Mouse (Mus musculus) retina, embryonic 14.5 days (tissue): ENCODE measurements at regions not wholly inside any gene's neighbourhood (a gene's known extent, or its start where the extent isn't known, plus 50 kb on each side); places are given as distances from the start of the nearest gene placed in this dataset.

Experiments
- DNase-seq: peaks from one replicate; pipeline ENCODE4 v3.0.0-alpha.2; 2015; ENCODE audit warnings: low spot score

DNA sequence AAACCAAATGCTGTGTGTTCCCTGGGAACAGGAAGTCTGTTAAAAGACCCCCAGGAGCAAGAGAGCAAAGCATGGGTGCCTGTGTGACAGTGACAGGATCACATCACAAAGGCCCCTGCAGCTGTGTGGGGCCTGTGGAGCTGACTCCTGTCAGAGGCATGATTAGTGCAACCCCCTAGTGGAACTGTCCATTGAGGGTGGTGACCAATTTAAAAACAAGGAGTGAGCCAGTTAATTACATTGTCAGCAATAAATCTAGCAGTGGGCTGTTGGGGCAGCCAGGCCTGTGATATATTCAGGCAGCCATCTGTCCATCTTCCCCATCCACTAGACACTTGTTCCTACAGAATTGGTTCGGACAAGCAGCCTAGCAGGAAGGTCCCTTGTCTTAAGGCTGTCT is 121.8 kb upstream of the Cxxc4 start:
- DNase-seq = peak; percentile 50

DNA sequence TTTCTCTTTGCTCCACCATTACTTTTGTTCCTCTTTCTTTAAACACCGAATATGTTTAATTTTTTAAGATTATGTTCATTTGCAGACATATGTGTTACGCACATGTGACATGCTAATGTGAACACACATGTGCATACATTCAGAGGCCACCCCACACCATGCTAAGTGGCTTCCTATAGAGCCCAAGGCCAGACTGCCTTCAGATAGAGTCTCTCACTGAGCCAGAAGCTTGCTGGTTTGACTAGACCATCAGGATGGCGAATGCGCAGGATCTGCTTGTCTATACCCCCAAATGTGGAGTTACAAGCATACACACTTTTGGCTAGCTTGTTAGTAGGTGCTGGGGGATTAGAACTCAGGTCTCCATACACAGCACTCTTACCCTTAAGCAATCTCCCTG is 121.3 kb upstream of the Cxxc4 start:
- no peak for DNase-seq

DNA sequence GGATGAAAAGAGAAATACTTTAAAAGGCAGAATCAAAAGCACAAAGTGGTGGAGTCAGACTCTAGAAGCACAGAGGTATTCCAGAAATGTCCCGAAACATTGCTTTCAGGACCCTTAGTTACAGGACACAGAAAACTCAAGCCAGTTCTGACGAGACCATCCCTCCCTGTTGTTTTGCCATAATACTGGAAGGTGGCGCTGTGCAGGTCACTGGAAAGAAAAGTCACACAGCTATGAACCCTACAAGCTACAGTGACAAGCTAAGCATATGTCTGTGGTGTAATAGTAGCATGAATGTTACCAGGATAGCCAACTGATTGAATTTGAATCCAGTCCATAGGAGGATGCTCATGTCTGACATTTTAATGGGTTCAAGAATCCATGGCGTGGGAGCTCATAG is 117.4 kb upstream of the Cxxc4 start:
- no peak for DNase-seq

DNA sequence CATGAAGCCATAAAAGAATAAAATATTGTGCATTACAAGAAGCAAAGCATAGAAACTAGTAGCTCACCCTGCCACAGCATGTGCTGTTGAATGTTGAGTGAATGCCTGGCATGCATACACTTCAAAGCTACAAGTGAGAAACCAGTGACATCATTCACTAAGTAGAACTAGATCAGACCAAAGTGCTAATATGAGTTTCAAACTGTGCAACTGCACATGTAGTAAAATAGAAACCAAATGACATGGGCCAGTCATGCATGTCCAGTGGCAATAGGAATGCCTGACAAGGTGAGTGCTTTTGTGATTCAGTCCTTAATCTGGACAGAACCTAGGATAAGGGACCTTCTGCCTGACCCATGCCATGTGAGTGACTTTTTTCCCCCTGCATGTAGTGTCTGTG is 111.3 kb upstream of the Cxxc4 start:
- DNase-seq = no peak

DNA sequence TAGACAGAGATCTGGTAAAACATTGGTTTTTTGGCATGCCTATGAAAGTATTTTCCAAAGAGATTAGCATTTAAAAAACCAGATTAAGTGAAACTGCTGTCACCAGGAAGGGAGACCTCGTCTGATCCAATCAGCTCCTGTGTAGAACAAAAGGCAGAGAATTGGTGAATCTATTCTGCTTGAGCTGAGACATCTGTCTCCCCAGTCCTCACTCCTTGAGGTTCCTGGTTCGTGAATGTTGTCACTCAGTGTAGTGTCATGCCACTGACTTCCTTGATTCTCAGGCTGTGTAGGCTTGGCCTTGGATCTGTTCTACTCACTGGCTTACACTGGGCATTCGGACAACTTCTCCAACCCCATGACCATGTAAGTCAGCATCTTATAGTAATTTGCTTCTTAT is 105.9 kb upstream of the Cxxc4 start:
- DNase-seq = no peak

DNA sequence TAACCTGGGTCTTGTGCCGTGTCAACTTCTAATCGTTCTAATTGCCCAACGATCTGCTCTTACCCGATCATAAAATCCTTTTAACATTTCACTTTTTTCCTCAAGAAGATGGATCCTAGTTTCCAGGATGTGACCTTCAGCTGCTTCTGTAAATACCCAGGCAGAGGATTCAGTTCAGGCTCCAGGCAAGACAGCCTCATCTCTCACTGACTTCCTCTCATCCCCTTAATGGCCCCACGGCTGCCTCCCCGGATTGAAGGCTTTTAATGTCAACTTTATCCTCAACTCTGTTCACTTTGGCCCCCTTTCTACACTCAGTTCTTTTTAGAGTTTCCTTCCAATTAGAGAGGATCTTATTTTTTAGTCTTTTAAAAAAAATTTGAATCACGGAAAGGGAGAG is 91.0 kb upstream of the Cxxc4 start:
- DNase-seq = no peak

DNA sequence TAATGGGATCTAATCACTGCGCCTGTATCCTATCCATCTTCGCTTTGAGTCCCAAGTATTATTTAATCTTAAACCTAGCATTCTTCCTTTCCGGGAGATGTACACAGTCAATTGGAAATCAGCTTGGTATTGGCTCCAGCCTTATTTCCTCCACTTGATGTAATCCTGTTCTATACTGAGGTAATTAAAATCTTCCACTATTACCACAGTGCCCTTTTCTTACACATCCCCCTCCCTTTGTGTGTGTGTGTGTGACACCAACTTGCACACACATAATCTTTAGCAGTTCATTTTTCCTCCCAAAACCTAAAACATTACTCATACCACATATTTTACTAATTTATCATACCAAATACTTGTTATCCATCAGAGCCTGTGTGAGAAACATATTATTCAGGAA is 90.3 kb upstream of the Cxxc4 start:
- no peak for DNase-seq

DNA sequence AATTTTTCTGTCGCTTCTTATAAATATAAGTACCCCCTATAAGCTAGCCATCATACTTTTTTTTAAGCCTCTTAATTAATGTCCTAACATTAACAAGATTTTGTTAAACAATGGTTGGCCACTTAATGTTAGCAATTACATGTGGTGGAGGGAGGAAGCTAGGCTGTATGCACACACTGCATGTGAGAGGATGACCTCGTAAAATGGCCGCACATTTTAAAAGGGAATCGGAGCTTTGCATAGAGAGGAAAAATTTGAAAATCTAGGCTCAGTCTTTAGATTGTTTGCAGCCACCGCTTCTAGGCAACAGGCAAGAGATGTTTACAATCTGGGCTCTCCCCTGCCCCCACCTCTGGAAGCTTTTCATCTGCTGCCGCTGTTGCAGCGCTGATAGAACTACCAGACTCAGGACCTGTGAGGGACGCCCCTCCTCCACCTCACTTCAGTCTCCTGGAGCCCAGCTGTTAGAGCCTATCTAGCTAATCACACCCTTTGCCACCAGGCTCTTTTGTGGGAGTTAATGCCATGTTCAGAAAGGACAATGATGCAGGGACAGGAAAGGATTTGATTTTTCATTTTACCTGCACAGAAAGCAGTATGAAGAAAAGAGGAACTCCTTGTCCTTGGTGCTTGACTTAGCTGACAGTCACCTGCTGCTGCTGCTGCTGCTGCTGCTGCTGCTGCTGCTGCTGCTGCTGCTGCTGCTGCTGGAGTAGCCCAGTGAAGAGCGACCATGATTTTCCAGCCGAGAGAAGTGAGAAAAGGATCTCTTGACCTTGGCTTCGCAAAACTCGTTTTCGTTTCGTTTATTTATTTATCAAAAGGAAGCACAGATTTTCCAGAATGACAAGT is 89.7 kb upstream of the Cxxc4 start:
- peak; percentile 69 for DNase-seq

DNA sequence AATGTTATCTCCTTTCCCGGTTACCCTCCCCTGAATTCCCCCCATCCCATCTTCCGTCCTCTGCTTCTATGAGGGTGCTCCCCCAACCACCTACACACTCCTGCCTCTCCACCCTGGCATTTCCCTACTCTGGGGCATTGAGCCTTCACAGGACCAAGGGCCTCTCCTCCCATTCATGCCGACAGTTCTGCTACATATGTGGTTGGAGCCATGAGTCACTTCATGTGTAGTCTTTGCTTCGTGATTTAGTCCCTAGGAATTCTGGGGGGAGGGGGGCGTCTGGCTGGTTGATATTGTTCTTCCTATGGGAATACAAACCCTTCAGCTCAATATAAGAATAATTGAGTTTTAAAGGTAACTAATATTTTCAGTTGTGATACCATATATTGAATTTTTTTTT is 74.0 kb upstream of the Cxxc4 start:
- DNase-seq = no peak

DNA sequence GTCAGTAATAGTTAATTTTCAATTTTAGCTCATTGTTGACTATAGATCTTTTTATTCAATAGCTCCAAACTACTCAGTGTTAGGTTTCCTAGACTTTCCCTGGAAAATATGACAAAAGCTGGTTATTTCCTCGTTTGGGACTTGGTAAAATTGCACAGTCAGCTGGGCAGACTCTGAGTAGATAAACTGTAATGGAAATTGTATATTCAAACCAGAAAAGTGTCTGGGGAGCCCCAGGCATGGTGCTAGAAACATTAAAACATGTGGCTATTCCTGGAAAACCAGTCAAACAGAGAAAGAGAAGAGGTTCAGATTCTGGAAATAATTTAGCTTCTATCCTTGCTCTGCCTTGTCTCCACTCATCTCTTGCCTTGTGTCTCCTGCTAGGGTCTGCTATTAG is 66.4 kb upstream of the Cxxc4 start:
- no peak for DNase-seq

DNA sequence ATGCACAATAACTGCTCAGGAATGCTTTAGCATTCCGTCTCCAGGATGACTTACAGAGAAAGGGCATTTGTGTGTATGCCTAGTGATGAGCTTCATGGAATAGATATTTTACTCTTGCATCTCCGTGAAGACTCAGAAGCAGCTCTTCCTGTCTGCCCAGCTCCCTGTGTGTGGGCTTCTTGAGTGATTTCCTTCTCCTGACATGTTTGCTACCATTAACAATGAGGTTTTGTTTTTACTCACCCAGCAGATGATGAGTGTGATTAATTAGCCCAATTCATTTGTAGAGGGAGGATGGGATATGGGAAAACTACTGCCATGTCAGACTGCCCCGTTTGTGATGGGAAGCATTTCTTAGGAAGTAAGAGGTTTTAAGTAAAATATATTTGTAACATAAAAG is 63.9 kb upstream of the Cxxc4 start:
- DNase-seq = peak; percentile 59

DNA sequence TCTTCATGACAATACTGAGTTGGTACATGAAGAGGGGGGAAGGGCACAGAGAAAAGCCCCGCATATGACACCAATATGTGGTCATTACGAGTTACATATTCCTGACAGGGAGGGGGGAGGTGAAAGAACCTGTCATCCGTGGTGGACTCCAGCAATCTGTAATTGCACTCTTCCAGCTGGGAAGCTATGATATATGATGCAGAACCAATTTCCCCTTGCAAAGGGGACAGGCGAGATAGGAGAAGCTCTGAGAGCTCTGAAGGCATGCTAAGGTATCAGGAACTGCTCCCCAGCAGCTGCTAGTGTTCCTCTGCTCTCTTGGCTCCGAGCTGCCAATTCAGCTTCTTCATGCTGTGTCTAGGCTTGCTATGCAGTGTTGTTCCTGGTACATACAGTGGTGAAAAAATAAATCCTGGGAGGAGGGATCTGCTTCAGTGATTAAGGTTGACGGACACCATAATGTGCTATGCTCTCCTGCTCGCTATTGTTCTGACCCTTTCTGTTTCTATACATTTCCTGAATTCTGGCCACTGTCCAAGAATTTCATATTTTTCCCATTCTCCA is 57.7 kb upstream of the Cxxc4 start:
- DNase-seq = no peak

DNA sequence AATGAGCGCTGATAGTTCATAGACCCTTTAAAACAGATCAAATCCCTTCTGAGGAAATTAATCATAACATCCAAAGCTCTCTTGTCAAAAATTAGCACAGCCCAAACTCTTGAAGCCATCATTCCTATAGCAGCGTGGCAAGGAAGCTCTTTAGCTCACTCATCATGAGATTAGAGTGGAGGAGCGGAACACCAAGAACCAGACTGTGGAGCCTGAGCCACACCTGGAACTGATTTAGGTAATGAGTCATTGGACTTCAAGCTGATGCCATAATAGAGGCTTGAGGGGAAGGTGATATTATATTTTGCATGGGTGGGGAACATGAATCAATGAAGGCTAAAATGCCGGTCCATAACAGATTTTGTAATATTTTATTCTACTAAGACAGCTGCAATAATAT is 52.2 kb upstream of the Cxxc4 start:
- no peak for DNase-seq
